Mouse (Mus musculus) lung, adult 18-20 months (tissue): ENCODE data around the gene N4bp1.

Experiments used
- DNase-seq, 2 experiments: peaks; one replicate each; pipeline ENCODE4 v3.0.0; 2022; ENCODE audit warnings: mixed read lengths in 2 of 2

N4bp1 gene

GRCm38 (mm10) chr8:86884489-86885463, at the start of gene N4bp1:
N4bp1 (minus strand) TSS chr8:86885258.
- DNase-seq: peak; percentile 94 to 95

DNA sequence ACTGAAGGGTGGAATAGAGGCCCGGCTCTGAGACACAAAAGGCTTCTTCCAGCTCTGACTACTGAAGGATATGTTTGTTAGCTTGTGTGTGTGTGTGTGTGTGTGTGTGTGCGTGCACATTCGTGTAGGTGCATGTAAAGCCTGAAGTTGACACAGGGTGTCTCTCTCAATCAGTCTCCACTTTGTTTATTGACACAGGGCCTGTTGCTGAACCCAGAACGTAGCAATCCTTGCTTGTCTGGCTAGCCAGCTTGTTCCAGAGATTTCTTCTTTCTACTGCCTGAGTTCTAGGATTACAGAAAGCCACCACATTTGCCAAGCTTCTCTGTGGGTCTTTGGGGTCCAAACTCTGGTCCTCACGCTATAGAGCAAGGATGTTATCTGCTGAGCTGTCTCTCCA, 49.8 kb upstream of the N4bp1 start:
- DNase-seq: no peak

- DNase-seq: no peak
These were observed 49.3 kb upstream of the N4bp1 start for GRCm38 (mm10) chr8:86934393-86934792.

DNA sequence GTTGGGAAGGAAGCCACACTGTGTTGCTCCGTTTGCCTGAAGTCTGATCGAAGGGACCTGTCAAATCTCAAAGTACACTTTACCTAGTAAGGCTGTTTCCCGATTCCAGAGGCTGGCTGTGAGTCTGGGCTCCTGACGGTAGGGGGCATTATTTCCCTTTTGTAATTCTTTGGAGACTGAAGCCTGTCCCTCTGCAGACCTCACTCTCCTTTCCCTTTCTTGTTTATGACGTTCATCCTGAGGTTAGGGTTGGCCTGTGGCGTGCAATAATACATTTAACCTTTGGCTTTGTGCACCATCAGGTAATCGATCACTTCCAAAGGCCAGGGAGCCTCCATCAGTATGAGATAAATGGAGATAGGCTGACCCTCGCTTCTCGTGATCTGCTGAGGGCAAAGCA, 48.8 kb upstream of the N4bp1 start:
- DNase-seq: peak in 1 of 2 experiments; percentile 5

DNA sequence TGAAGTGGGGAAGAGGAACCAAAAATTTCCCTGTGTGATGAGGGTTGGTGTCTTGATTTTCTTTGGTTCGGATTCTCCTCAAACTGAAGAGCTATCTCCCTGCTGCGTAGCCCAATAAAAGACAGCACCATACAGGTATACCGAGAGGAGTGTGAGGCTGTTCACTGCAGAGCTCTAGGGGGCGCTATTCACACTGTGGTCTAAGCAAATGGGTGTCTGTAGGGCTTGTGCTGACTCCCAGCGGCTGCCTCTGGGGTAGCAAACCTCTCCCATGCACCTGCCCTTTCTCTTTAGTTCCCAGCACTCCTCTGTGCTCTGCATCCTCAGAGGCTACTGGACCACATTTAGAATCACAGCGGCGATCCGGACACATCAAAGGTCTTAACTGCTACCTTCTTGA, 41.2 kb upstream of the N4bp1 start:
- no peak for DNase-seq

DNA sequence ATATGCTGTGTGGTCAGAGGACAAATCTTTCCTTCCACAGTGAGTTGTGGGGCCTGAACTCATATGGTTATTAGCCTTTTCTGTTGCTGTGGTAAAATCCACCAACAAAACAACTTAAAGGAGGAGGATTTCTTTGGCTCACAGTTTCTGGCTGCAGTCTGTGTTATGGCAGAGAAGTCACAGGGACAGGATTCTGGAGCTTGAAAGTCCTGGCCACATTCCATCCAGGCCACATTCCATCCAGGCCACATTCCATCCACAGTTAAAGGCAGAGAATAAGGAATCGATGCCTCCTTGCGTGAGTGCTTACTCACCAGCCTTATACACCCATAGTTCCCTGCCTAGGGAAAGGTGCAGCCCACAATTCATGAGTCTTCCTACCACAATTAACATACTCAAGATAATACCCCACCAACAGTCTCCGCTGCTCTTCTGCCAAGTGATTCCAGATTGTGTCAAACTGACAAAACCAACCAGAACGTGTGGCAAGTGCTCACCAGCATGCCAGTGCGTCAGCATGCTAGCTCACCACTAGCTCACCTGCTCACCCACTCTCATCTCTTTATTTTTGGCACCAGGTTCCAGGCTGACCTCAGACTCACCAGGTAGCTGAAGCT, 38.3 kb upstream of the N4bp1 start:
- no peak for DNase-seq

DNA sequence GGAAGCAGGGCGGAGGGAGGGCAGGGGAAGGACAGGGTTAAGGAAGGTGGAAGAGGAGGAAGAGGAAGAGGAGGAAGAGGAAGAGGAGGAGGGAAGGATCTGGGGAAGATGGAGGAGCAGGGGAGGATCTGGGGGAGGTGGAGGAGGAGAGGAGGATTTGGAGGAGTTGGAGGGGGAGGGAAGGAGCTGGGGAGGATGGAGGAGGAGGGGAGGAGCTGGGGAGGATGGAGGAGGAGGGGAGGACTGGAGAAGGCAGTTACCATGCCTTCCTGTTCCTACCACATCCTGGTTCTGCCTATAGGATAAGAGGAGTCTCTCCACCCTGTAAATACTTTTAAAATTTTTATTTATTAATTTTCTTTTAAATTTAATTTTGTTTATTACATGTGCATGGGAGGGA, 37.6 kb upstream of the N4bp1 start:
- no peak for DNase-seq

GRCm38 (mm10) chr8:86922141-86922540, 37.1 kb upstream of the N4bp1 start:
- DNase-seq: no peak

- DNase-seq: no peak
These were observed 35.9 kb upstream of the N4bp1 start for GRCm38 (mm10) chr8:86920996-86921395.

GRCm38 (mm10) chr8:86920455-86920854, 35.4 kb upstream of the N4bp1 start:
- no peak for DNase-seq

- no peak for DNase-seq
These were observed 35.0 kb upstream of the N4bp1 start for GRCm38 (mm10) chr8:86920024-86920423.

- no peak for DNase-seq
These were observed 34.2 kb upstream of the N4bp1 start for GRCm38 (mm10) chr8:86919262-86919661.

- DNase-seq: no peak
These were observed 33.0 kb upstream of the N4bp1 start for GRCm38 (mm10) chr8:86918093-86918492.

GRCm38 (mm10) chr8:86917689-86918088, 32.6 kb upstream of the N4bp1 start:
- DNase-seq: no peak

DNA sequence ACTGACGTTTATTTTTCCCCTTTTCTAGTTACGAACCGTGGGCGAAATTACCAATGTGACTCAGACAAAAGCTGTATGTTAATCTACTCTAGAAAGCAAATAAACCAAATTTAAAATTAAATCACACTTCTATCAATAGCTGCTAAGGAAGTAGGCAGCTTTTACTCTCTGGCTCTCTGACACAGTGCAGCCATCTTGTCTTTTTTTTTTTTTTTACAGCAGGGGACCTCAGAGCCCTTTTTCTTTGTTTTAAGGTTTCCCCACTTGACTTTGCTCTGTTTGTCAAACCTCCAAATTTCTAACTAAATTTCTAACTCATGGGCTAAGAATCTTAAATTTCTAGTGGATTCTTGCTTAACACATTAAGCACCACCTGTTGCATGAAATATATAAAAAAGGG, 31.3 kb upstream of the N4bp1 start:
- DNase-seq: no peak

- DNase-seq: no peak
These were observed 26.1 kb upstream of the N4bp1 start for GRCm38 (mm10) chr8:86911136-86911535.

DNA sequence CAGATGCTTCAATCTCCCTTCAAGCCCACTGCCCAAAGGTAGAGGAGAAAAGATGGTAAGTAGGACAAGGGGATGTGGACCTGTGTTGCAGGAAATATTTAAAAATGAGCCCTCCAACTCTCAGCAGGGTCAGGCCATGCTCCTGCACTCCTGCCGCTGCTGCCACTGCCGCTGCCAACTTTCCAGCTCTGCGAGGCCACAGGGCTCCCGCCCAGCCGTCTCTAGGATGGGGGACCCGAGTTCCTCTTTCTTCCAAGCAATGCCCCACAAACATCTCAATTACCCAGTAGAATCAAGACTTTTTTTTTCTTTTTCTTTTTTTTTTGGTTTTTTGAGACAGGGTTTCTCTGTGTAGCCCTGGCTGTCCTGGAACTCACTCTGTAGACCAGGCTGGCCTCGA, 25.2 kb upstream of the N4bp1 start:
- no peak for DNase-seq

- DNase-seq: peak; percentile 57 to 67
These were observed 23.5 kb upstream of the N4bp1 start for GRCm38 (mm10) chr8:86908536-86908935.

- DNase-seq: no peak
These were observed 19.9 kb upstream of the N4bp1 start for GRCm38 (mm10) chr8:86904911-86905310.

GRCm38 (mm10) chr8:86903104-86903503, 18.0 kb upstream of the N4bp1 start:
- peak; percentile 79 to 83 for DNase-seq

DNA sequence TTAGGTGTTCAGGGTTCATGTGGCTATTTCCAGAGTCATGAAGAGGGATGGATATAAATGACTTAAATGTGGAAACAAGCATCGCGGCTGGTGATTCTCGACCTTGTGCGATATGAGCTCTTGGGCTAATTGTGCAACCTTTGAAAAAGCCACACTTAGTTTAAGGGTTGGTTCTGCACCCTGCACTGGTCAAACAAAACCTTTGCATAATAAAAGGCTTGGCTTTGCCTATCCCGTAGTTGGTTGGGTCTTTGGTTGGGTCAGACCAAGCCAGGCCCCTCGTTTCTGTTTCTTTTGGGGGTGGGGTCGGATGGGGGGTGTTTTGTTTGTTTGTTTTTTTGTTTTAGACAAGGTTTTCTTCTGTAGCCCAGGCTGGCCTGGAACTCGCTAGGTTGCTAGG, 17.6 kb upstream of the N4bp1 start:
- DNase-seq: peak in 1 of 2 experiments; percentile 18

DNA sequence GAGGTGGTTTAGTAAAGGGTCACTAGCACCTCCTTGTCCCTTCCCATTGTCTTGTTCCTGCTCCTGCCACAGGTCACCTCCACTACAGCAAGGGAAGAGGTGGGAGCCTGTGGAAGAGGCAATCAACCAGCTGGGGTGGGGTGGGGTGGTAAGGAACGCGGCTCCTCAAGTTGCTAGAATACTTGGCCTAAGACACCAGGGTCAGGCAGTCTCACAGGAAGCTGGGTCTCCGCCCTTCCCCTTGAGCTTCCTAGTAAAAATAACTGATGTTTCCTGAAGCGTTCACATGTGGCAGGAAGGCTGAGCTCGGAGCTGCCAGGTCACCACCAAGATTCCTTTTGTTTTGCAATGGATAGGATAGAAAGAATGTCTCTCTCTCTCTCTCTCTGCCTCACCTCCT, 16.9 kb upstream of the N4bp1 start:
- DNase-seq: peak; percentile 76 to 81

- no peak for DNase-seq
These were observed 12.8 kb upstream of the N4bp1 start for GRCm38 (mm10) chr8:86897726-86898419.

- DNase-seq: no peak
These were observed 10.3 kb upstream of the N4bp1 start for GRCm38 (mm10) chr8:86895390-86895789.
